Mouse (Mus musculus): ENCODE results near the gene BC048562. TPM values are rescaled to one million over a fixed set of nuclear protein-coding genes. Genes with fewer than 3 reads are reported as not detected.

BC048562 gene
- total and polyA plus RNA-seq, 3 experiments = not detected

DNA sequence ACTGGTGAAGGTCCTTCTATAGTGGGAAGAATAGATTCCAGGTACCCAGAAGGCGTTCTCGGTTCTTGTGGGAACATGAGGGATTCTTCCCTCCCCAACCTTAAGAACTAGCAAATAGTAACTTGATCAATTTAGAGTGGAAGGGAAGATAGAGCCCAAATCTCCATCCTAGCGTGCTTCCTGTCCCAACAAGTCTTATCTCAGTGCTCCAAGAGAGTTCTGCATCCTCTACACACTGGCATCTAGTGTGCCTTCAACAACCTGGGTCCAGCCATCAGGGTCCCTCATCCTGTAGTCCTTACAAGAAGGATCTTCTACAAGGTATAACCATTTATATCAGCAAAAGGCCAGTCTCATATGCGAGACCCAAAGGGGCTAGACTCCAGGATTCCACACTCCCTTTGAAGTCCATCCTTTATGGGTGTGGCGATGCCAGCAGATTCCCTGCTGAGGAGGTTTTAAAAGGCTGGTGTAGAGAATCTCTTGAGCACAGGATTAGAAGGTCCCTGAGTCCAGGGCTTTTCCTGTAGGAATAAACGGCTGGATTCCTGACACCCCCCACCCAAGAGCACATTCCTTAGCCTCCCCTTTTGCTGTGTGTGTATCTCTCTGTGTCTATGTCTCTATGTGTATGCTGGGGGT, 15.4 kb downstream of the BC048562 start:
- no peaks in the 10 kb centered on the region for H3K79me2 ChIP-seq (replicated peaks; ENCODE audit: control insufficient read depth, extremely low read depth, insufficient read depth, poor library complexity, severe bottlenecking)
- H3K4me2 ChIP-seq (ENCODE audit: insufficient read depth, low read depth, poor library complexity, severe bottlenecking) = no peak overlapping the region
- no peaks in the 10 kb centered on the region for H3K9me3 ChIP-seq (replicated peaks; ENCODE audit: low read length)
- H3K4me1 ChIP-seq (ENCODE audit: control insufficient read depth in 1 of 2, insufficient read depth in 2 of 2) = peaks cover 0 to 13% of the 10 kb centered on the region in 2 experiments; a peak in 3 of 4 replicates
- in situ Hi-C loops (cut with MboI; ENCODE audit: low pct_ligation_motif_present, low pct_unique_long_range_greater_than_20kb, low sequenced_read_pairs) = no loop called here
- DNase-seq (ENCODE audit: extremely low read depth) = no peak
- peaks cover 9% of the 10 kb centered on the region for H3K27me3 ChIP-seq (replicated peaks)
- H3K27ac ChIP-seq (ENCODE audit: insufficient read depth, low read depth) = no peak overlapping the region
- H3K4me3 ChIP-seq (replicated peaks in 1 of 3; ENCODE audit: low read depth in 2 of 3, low read length in 2 of 3, poor library complexity in 1 of 3) = peak overlapping the region in 1 of 3 experiments; percentile 55
- H3K9ac ChIP-seq (ENCODE audit: insufficient read depth, low read depth) = no peak overlapping the region
- dilution Hi-C loops (cut with MboI; ENCODE audit: extremely low pct_ligation_motif_present, extremely low pct_unique_long_range_greater_than_20kb, low sequenced_read_pairs) = no loop called here
- no peaks in the 10 kb centered on the region for H3K36me3 ChIP-seq (replicated peaks in 1 of 2; ENCODE audit: control insufficient read depth in 1 of 2, insufficient read depth in 1 of 2, low read length in 1 of 2)
- no peak for TF ChIP-seq MXI1 (IDR thresholded peaks at IDR 0.05; ENCODE audit: low read depth, low read length)

DNA sequence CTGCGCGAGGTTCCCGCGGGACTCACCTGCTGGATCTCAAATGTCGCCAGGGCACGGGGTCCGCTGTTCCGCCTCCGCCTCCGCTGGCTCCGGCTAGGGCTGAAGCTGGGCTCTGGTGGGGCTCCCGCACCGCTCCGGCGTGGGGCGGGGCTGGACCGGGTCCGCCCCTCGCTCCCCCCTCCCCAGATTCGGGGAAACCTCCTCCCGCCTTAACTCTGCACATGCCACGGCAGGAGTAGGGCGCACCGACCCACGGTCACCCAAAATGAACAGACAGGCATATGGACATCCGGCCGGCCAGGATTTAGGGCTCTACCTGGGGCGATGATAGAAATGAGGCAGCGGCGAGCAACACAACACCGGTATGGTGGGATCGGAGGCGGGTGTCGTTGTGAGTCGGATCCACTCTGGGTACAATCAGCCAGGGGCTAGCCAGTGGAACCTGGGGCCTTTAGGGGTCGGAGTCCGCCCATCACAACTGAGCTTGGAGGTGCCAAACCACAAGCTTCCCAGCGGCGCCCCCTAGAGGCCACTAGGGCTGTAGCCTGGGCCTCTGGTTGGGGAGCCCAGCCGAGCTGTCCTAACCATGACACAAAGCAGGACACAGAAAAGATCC, 16.1 kb downstream of the BC048562 start:
- in situ Hi-C loops (cut with MboI; ENCODE audit: low pct_ligation_motif_present, low pct_unique_long_range_greater_than_20kb, low sequenced_read_pairs) = no loop called here
- H3K4me3 ChIP-seq (replicated peaks in 1 of 3; ENCODE audit: low read depth in 2 of 3, low read length in 2 of 3, poor library complexity in 1 of 3) = peak overlapping the region; percentile 49 to 82 (median 55)
- peak overlapping the region; percentile 84 for H3K9ac ChIP-seq (ENCODE audit: insufficient read depth, low read depth)
- no peaks in the 10 kb centered on the region for H3K79me2 ChIP-seq (replicated peaks; ENCODE audit: control insufficient read depth, extremely low read depth, insufficient read depth, poor library complexity, severe bottlenecking)
- H3K27me3 ChIP-seq (replicated peaks) = peaks cover 9% of the 10 kb centered on the region
- H3K9me3 ChIP-seq (replicated peaks; ENCODE audit: low read length) = no peaks in the 10 kb centered on the region
- H3K4me2 ChIP-seq (ENCODE audit: insufficient read depth, low read depth, poor library complexity, severe bottlenecking) = peak overlapping the region; percentile 84
- no peaks in the 10 kb centered on the region for H3K36me3 ChIP-seq (replicated peaks in 1 of 2; ENCODE audit: control insufficient read depth in 1 of 2, insufficient read depth in 1 of 2, low read length in 1 of 2)
- dilution Hi-C loops (cut with MboI; ENCODE audit: extremely low pct_ligation_motif_present, extremely low pct_unique_long_range_greater_than_20kb, low sequenced_read_pairs) = no loop called here
- DNase-seq (ENCODE audit: extremely low read depth) = peak; percentile 86
- H3K4me1 ChIP-seq (ENCODE audit: control insufficient read depth in 1 of 2, insufficient read depth in 2 of 2) = peaks cover 0 to 13% of the 10 kb centered on the region in 2 experiments; a peak in 3 of 4 replicates
- no peak overlapping the region for H3K27ac ChIP-seq (ENCODE audit: insufficient read depth, low read depth)
- TF ChIP-seq USF2 (conservative IDR thresholded peaks at IDR 0.05; ENCODE audit: low read depth, low read length) (no peak), EP300 (IDR thresholded peaks at IDR 0.05; ENCODE audit: low read length) (no peak), TCF12 (IDR thresholded peaks at IDR 0.05; ENCODE audit: low read depth, low read length) (no peak), CHD2 (IDR thresholded peaks at IDR 0.05; ENCODE audit: low read length) (no peak), TBP (conservative IDR thresholded peaks at IDR 0.05; ENCODE audit: low read depth, low read length) (0 out of 2 replicates have a peak, but pooled peaks have one; percentile 40), MAFK (IDR thresholded peaks at IDR 0.05; ENCODE audit: insufficient replicate concordance, low read length) (no peak), RCOR1 (conservative IDR thresholded peaks at IDR 0.05; ENCODE audit: low read depth, low read length) (no peak), MAX (IDR thresholded peaks at IDR 0.05; ENCODE audit: low read length) (no peak), PAX5 (IDR thresholded peaks at IDR 0.05; ENCODE audit: low read length) (no peak), E2F4 (IDR thresholded peaks at IDR 0.05; ENCODE audit: insufficient replicate concordance, low read depth, low read length) (no peak), MEF2A (IDR thresholded peaks at IDR 0.05; ENCODE audit: borderline replicate concordance, low read depth, low read length) (no peak), MAZ (IDR thresholded peaks at IDR 0.05; ENCODE audit: low read depth, low read length) (0 out of 2 replicates have a peak, but pooled peaks have one; percentile 19), BHLHE40 (IDR thresholded peaks at IDR 0.05; ENCODE audit: low read depth, low read length) (0 out of 2 replicates have a peak, but pooled peaks have one; percentile 5), NELFE (IDR thresholded peaks at IDR 0.05; ENCODE audit: low read depth, low read length) (no peak), SIN3A (IDR thresholded peaks at IDR 0.05; ENCODE audit: low read length) (no peak), KAT2A (IDR thresholded peaks at IDR 0.05; ENCODE audit: insufficient replicate concordance, low read length) (no peak), NRF1 (IDR thresholded peaks at IDR 0.05; ENCODE audit: low read depth, low read length) (no peak), ZKSCAN1 (IDR thresholded peaks at IDR 0.05; ENCODE audit: borderline replicate concordance, low read depth, low read length) (no peak), HCFC1 (IDR thresholded peaks at IDR 0.05; ENCODE audit: low read depth, low read length) (no peak), GABPA (IDR thresholded peaks at IDR 0.05; ENCODE audit: insufficient replicate concordance, low read depth, low read length) (no peak), UBTF (IDR thresholded peaks at IDR 0.05; ENCODE audit: low read depth, low read length) (no peak), CHD1 (IDR thresholded peaks at IDR 0.05; ENCODE audit: low read depth, low read length) (no peak), RAD21 (IDR thresholded peaks at IDR 0.05; ENCODE audit: low read depth, low read length) (peak; percentile 52), CTCF (conservative IDR thresholded peaks at IDR 0.05 in 1 of 2, IDR thresholded peaks at IDR 0.05 in 1 of 2; ENCODE audit: low read depth in 2 of 2, low read length in 2 of 2) (peak; percentile 50 to 84), POLR2AphosphoS2 (IDR thresholded peaks at IDR 0.05; ENCODE audit: low read depth, low read length) (no peak), MXI1 (IDR thresholded peaks at IDR 0.05; ENCODE audit: low read depth, low read length) (no peak), USF1 (IDR thresholded peaks at IDR 0.05; ENCODE audit: low read depth, low read length) (no peak), ZC3H11A (IDR thresholded peaks at IDR 0.05; ENCODE audit: low read depth, low read length) (no peak), MYC (IDR thresholded peaks at IDR 0.05; ENCODE audit: low read depth, low read length) (no peak), JUND (conservative IDR thresholded peaks at IDR 0.05; ENCODE audit: low read depth, low read length) (no peak), ETS1 (conservative IDR thresholded peaks at IDR 0.05; ENCODE audit: low read depth, low read length) (no peak), POLR2A (IDR thresholded peaks at IDR 0.05; ENCODE audit: low read depth, low read length) (no peak)

Data from CH12.LX (cell line).